Mouse (Mus musculus) CD4-positive, CD25-positive, alpha-beta regulatory T cell, adult 4 months (primary cell): ENCODE results near the gene Nmnat2. TPM values are rescaled to one million over a fixed set of nuclear protein-coding genes. Genes with fewer than 3 reads are reported as not detected.

ENCODE experiments used
- ATAC-seq: one replicate; pipeline ENCODE4 v1.8.0; 2017
- polyA plus RNA-seq, 2 experiments: library from polyadenylated mRNA; unstranded; fragments of 100-300 nt; shearing (Covaris generic); gene quantifications; one replicate each; pipeline ENCODE4 v1.2.1; 2017

Nmnat2 gene
- polyA plus RNA-seq, 2 experiments from 2014 or later: 0.78 to 0.80 TPM

DNA sequence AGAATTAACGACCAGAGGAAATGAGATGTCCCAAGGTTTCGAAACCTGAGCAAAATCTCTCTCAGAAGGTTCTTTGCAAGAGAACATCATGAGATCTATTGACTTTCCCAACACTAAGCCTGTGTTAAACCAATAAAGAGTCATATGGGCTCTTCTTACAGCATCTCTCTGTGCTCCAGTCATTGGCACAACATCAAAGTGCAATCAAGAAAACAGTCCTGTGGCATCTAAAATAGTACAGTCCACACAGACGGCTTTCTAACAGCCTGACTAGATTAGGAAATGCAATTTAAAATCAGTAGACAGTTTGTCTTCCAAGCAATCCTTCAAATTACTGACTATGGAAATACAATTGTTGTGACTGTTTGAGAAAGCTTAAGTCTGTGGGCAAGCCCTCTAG, 32.2 kb downstream of the Nmnat2 start:
- no peak for ATAC-seq

DNA sequence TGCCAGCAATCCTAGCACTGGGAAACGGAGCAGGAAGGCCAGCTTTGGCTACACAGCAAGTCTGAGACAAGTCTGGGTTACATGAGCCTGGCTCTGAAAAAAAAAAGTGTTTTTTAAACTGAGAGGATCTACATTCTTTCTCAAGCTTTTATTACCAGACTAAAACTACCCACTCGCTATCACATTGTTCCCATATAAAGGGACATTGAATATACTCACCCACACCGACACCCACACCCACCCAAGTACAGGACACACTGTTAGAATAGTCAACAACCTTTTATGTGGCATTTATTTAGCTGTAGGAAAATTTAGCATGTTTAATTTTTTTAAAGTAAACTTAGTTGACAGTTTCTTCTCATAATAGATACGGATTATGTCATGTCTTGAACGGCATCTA, 35.3 kb downstream of the Nmnat2 start:
- ATAC-seq: no peak

DNA sequence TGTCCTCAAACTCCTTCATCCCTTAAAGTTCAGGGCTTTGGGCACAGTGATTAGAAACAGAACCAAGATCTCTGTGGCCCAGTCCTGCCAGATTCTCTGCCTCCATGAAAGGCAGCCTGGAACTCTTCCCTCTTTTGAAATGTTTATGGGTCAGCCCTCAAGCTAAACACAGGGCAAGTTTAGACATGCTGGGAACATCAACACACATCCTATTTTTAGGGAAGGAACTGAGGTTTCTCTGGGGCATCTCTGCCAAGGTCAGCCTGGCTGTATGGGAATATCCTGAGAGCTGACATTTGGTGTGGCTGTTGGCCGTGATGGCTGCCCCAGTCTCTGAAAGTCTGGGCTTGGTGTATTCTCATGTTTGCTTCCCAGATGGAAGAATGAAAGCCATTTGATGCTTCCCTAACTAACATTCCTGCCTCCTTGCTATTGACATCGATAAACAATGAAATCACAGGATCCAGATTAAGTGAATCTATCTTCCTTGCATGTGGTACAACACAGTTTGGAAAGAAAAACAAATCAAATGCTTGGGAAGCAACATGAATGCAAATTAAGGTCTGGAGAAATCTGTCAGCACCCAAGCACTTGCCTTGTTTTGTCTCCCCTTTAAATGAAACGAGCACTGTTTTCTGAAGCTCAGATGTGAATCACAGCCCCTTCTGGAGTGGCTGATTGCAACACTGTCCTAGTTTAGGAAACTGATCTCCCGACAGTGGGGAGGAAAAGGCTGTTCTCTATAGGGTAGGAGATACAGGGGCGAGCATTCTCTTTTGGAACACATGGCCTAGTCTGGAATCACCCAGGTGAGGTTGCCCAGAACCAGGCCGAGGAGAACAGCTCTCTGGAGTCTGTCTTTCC, 37.7 kb downstream of the Nmnat2 start:
- no peak for ATAC-seq

DNA sequence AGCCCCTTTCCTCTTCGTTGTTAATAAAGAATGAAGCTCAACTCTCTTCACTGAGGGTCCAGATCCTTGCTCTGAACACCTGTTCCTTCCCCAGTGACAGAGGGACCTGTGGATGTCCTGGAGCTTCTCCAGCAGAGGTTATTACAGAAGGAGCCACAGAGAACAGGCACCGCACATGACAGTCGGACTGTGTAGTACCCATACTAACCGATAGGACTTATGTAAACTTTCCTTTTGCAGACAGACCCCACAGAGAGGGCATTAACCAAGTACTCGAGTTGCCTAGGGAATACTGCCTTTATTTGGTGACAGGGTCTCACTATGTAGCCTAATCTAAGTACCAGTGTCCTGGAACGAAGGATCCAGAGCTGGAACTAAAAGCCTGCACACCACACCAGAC, 39.0 kb downstream of the Nmnat2 start:
- ATAC-seq: no peak

DNA sequence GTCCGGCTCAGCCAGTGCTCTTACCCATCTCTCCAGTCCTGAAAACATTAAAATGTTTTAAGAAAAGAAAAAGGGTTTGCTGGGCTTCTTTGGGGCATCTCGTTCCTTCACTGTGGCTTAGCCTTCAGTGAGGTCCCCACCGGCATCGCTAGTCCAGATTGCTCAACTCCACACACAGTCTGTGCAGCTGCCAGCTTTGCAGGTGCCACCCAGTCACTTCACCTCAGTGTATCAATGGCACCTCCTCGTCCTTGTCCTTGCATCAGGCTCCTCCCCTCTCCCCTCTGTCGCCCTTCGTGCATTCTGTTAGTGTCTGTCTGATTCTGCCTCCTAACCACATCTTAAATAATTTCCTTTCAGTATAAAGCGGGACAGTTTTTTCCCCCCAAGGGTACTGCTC, 45.2 kb downstream of the Nmnat2 start:
- ATAC-seq: no peak

DNA sequence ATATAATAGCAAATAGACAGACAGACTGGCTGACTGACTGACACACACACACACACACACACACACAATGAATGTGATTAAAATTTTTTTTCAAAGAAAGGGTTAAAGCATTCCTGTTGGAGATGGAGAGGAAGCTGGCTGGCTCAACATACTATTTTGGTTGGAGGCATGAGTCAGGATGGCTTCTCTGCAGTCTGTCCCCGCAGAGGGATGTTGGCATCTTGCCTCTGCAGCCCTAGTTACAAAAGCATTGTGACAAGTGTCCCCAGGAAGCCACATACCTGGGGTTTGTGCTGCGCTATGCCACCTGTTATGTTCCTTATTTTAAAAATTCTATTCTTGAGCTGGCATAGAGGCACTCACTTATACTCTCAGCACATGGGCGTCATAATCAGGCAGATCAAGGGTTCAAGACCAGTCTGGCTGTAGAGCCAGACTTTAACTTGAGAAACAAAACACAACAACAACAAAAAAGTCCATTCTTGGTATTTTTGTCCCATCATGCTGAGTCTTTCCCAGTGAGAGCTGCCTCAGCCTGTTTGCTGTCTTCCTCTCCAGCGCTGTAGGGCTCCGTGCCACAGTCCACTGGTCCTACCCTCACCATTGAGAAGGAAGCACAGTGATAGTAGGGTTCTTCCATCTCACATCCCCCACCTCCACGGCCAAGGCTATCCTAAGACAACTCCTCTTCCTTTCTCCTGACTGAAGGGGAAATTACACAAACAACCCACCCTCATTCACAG, 45.9 kb downstream of the Nmnat2 start:
- no peak for ATAC-seq

DNA sequence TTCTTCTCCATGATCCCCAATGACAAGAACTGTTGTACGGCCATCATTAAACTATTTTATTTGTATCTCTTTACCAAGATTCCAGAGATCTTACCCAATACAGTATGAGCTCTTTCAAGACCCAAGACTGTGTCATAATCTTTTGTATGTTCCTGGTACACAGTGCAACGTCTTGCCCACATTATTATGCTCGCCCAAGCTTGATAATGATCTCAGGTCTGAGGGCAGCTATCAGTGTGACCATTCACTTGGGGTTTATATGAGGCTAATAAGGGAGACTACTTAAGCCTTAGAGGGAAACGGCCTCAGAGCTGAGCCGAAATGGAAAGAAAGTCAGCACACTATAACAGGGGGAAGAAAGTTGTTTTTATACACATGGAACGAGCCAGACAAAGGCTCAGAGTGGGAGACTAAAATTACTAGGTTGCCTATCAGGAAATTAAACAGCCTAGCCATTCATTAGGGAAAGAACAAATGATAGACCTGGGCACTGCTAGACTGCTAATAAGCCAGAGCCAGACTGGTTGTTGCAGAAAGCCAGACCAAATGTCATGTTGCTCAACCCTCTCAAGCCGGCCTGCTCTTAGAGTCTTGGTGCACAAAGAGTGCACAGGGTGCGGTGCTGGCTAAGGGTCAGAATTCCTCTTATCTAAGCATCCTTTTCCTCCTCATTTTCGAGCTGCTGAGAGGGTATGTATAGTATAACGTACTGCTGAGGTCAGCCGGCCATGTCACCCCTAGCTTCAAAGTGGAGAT, 47.7 kb downstream of the Nmnat2 start:
- no peak for ATAC-seq

DNA sequence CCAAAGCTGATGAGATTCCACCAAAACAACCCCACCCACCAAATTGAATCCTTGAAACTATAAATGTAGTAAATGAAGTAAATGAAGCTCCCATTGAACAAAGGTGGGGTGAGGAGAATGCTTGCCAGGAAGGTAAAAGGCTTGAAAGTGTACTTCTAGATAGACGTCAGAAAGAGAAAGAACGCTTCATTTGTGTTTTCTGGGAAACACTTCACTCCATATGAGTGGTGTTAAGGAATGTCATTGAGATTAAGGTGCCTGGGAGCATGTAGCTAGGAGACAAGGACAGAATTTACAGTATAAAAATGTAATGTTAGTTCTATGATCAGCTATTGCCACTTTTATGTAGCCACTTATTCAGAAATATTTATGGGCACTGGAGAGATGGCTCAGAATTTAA, 49.7 kb downstream of the Nmnat2 start:
- ATAC-seq: no peak

DNA sequence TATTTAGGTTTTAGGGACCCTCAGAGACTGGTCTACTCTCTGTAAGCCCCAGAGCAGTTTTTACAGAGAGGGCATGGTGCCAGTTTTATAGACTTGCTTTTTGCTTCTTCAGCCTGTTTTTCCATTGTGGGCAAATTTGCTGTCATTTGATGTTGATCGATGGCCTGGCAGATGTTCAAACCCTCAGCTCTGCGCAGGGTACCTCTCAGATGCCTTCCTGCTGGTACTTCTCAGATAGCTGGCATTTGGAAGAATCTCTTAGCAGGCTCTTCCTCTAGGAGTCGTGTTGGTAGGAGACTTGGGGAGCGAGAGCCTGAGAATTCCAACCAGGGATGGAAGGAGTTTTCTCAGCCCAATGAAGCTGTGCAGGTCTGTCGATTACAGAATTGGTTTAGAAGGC, 51.3 kb downstream of the Nmnat2 start:
- no peak for ATAC-seq

DNA sequence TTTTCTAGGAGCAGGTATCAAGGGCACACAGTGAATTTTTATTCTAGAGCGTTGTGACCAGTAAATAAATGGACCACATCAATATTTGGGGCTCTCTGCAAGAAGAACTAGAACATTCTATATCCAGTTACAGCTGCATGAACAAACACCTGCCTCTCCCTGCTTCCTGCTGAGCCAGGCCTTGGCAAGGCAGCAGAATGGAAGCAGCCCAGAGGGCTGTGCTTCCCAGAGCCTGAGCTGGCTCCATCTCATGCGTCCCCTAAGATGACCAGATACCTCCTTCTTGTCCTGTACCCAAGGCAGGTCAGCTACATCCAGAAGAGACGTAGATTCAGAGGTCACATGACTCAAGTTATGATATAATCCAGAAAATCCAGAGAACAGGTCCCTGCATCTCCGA, 52.0 kb downstream of the Nmnat2 start:
- ATAC-seq: no peak

DNA sequence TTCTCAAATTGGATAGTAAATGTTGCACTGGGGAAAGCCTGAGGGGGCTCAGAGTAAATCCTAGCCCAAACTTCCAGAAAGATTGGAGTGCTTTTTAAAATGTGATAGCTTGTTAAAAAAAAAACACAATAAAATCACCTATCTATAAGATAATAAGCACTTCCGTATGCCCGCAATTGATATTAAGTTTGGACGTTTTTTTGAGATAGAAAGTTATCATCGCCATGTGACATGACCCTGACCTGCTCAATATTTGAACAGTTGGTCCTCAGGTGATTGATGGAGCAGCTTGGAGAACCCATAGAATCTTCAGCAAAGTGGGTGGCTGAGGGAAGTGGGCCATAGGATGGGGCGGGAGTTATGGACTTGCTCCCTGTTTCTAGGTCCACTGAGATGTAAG, 52.5 kb downstream of the Nmnat2 start:
- no peak for ATAC-seq

DNA sequence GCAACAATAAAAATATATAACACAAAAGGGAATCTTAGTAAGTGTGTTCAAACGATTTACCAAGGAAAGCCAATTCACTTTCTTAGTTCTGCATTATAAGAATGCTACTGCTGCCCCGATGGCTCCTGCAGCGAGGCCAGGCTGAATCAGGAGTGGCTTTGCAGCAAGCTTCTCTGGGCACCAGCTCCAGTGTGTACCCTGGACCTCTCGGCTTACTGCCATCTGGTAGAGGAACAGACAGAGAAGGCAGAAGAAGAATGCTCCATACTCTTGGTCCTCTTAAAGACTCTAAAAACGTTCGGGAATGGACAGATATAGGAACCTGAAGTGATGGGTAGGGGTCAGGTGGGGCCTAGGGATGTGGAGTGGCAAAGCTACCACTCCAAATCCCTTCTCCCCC, 53.0 kb downstream of the Nmnat2 start:
- no peak for ATAC-seq

DNA sequence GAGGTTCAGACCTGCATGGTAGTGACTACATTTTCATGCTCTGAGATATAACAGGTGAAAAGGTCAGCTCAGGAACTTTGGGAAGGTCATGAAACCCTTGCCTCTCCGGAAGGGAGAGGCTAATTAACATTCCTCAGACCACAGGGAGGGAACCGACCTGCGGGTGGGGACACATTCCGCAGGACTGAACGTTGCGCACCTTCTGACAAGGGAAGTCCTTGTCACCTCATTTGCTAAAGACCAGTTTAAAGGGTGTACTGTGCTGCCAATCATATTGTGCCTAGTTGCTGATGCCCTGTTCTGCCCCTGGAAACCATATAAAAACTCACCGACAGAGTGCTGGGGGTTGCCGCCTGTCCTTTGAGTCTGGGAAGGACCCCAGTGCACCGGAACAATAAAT, 54.5 kb downstream of the Nmnat2 start:
- ATAC-seq: no peak

DNA sequence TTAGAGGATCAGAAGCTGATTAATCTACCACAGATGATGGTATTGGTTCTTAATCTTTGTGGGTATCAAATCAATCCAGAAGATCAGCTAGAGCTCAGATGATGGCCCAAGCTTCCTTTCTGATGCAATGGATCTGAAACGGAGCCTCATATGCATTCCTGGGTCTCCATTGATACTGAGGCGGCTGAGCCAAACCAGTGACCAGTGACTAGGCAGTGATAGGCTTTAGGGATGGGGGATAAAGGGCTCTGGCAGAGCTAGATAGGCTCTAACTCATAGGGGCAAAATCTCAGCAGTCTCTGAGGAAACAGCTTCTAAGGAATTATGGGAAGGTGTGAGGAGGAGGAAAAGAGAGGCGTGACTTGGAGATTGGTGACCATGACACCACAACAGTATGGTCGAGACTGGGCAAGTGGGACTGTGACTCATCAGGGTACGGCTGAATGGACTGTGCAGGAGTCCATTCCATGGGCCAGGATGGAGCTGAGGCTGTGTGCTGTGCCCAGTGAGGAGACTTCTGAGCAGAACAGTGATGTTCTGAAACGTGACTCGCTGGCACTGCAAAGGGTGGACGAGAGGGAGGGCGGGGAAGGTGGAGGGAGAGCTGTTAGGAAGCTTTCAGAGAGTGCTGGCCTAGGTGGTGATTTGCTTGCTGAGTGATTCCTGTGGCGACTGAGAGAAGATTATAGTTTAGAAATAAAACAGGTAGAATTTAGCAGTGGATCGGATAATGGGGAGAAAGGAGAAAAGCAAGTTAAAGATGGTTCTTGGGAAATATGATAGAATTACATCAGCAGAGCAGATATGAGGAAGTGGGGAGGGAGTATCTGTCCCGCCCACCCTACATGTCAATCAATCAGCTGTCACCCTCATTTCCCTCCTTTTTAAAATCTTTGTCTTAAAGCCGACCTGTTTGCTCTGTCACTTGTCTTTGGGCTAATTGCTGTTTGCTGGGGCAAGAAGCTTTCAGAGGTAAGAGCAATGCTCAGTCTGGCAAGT, 55.9 kb downstream of the Nmnat2 start:
- no peak for ATAC-seq

DNA sequence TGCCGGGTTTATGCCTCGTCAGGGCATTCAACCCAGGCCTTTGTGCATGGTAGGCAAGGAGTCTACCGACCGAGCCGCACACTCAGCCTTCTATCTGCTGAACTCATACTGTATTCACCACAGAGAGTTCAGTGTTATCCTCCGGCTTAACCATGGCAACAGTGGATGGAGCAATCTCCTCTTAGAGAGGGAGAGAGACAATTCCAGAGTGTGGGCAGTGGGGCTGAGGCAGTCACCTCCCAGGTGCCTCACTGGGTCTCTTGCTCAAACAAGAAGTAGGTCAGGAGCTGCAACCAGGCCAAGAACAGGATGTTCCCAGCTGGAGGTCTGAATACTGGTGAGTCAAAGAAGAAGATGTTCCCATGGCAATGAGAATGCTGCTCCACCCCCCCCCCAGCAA, 56.8 kb downstream of the Nmnat2 start:
- ATAC-seq: no peak

DNA sequence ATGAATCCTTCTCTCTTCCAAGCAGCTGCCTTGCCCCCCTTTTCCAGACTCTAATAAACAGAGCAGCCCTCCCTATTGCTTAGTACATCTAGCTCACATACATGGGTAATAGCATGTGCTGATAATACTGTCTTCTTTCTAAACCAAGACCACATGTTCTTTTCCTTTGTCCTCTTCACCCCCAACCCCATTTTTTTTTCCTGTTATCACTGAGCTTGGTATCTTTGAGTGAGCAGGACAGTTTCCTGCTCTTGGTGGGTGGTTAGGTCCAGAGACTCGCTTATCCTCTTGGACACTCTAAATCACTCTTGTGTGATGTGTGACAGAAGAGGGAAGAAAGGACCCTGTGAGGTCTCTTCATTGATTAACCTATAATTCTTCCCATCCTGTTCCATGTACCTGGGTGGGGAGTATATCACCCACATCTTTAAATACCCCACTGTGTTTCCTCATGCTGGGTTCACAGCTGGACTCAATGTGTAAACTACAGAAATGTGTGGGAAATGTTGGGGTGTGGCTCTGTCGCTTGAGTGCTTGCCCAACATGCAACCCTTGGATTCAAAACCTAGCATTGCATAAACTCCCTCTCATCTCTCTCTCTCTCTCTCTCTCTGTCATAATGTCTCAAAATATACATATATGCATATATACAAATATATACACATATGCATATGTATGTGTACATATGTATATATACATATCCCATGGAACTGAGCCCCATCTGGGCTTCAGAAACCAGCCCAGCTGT, 58.9 kb downstream of the Nmnat2 start:
- no peak for ATAC-seq

DNA sequence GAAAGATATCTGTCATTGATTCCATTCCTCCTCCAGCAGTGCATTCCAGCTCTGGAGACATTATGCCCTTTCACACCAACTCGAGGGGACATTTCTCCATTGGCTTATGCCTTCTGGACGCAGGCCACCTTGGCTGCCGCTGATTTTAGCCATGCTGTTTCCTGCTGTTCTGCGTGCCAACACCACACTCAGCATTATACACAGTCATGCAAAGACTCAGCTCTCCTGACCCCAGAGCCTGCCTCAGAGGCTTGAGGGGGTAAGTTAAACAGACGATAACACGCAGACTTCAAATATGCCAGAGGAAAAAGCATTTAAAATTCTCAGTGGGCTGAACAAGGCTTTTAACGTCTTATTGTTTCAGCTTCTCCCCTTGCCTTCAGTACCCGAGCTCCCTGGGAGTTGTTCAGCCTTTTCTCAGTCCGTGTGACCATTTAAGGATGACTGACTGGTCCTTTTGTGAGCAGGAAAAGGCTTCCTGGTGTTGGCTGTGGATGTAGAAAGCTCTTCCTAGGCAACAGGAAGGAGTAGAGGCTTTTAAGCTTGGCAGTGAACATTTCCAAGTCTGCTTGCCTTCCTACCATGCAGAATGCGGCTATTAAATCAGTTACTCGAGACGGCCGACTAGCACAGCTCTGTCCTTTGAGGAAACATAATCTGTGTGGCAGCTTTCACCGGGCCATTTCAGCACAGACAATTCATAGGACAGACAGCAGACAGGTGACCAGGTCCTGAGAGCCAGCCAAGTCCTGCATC, 59.8 kb downstream of the Nmnat2 start:
- no peak for ATAC-seq

DNA sequence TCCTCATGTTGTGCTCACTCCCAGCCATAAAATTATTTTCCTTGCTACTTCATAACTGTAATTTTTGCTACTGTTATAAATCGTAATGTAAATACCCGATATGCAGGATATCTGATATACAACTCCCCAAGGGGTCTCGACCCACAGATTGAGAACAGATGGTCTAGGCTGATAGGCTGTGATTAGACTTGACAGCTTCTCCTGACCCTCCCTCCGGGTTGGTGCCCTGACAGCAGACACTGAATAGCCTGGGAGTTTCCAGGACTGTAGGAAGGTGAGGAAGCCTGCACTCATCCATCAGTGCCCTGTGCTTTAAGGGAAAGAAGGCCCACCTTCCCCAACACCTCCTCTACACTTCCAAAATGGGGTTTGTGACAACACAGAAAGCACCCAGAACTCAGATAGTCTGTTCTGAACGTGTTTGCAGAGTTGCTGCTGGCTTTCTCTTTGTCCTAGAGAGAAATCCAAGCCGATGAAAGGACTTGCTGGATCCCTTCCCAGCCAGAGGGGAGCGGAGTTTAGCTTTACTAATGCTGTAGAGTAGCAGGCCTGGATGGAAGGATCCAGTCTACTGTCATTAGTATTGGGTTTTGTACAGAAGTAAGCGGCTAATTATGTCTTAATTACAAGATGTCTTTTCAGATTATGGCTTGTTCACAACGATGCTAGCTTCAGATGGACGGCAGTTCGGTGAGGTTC, 61.8 kb downstream of the Nmnat2 start:
- no peak for ATAC-seq

DNA sequence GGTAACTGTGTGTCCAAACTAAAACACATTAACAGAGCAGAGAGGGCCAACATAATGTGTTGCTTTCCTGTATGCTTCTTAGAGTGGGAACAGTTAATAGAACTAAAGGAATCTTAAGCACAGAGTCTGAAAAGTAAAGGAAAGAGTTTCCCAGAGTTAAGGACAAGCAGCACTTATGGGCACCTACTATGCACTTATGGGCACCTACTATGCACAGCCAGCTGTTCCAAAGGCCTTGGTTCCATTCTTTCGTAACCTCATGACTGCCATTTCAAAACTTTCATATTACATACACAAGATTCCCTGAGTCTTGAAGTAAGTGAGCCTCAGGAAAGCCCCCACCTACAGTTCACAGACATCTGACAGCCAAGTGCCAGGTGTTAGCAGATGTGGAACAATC, 64.3 kb downstream of the Nmnat2 start:
- no peak for ATAC-seq

DNA sequence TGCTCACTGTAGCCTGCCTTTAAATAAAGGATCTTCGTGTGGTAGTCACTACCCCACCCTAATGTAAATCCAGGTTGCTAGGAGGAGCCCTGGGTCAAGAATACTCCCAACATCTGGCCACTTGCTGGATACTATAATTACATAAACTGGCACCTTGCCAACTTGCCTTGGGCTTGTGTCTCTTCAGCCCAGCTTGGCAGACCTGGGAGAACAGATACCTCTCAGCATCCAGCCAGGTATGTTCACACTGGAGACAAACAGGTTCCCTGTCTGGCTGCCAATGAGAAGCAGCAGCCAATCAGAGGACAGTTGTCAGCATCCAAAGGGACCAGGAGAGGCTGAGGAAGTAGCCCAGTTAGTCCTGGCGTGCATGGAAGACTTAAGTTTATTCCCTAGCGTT, 64.8 kb downstream of the Nmnat2 start:
- no peak for ATAC-seq
